Mouse (Mus musculus) heart, embryonic 14.5 days (tissue): ENCODE measurements around the gene Zfp9. TPM values are rescaled to one million over a fixed set of nuclear protein-coding genes. Genes with fewer than 3 reads are reported as not detected.
A peak's percentile ranks its signal among the peaks of the same experiment; 100 is the strongest.

Experiments
- ATAC-seq: fragments of 200-750 bp; cut with Nextera tagmentation; 2 replicates; pipeline ENCODE4 v1.8.0; 2017; ENCODE audit warnings: low read depth, moderate TSS enrichment; ENCODE audit not compliant: insufficient number of reproducible peaks, insufficient read depth, low FRiP score
- H3K27ac ChIP-seq, 2 experiments: fragments of 200-500 bp in 1 of 2; fragments of 300-500 bp in 1 of 2; sonication (generic) in 1 of 2; replicated peaks in 1 of 2; 2 replicates each; pipeline ENCODE4 v1.5.1; 2012 to 2014; ENCODE audit warnings: low read depth in 2 of 2, low read length in 2 of 2, control low read depth in 1 of 2, mild to moderate bottlenecking in 1 of 2, mixed read lengths in 1 of 2; ENCODE audit not compliant: control insufficient read depth in 1 of 2, insufficient read depth in 1 of 2
- H3K27me3 ChIP-seq: fragments of 300-500 bp; sonication (generic); 2 replicates; pipeline ENCODE4 v1.6.1; 2014; ENCODE audit warnings: mild to moderate bottlenecking, low read length, control low read depth; ENCODE audit not compliant: control insufficient read depth, insufficient read depth
- H3K36me3 ChIP-seq: fragments of 300-500 bp; sonication (generic); 2 replicates; pipeline ENCODE4 v1.6.1; 2014; ENCODE audit warnings: mild to moderate bottlenecking, control low read depth, low read length, mixed read lengths; ENCODE audit not compliant: control insufficient read depth, insufficient read depth
- H3K4me1 ChIP-seq, 2 experiments: fragments of 200-500 bp in 1 of 2; fragments of 300-500 bp in 1 of 2; sonication (generic) in 1 of 2; 2 replicates each; pipeline ENCODE4 v1.6.1; 2012 to 2014; ENCODE audit warnings: low read length in 2 of 2, control low read depth in 1 of 2, mixed read lengths in 1 of 2; ENCODE audit not compliant: control insufficient read depth in 2 of 2, insufficient read depth in 2 of 2
- H3K4me2 ChIP-seq: fragments of 300-500 bp; sonication (generic); 2 replicates; pipeline ENCODE4 v1.6.1; 2014; ENCODE audit warnings: mild to moderate bottlenecking, low read length
- H3K4me3 ChIP-seq, 2 experiments: fragments of 200-500 bp in 1 of 2; fragments of 300-500 bp in 1 of 2; sonication (generic) in 1 of 2; 2 replicates each; pipeline ENCODE4 v1.5.1; 2012 to 2014; ENCODE audit warnings: low read length in 2 of 2, mild to moderate bottlenecking in 2 of 2, control low read depth in 1 of 2, low read depth in 1 of 2, moderate library complexity in 1 of 2; ENCODE audit not compliant: control insufficient read depth in 1 of 2, insufficient read depth in 1 of 2
- H3K9ac ChIP-seq: fragments of 300-500 bp; sonication (generic); 2 replicates; pipeline ENCODE4 v1.6.1; 2014; ENCODE audit warnings: mild to moderate bottlenecking, low read length
- H3K9me3 ChIP-seq: fragments of 300-500 bp; sonication (generic); 2 replicates; pipeline ENCODE4 v1.6.1; 2016; ENCODE audit warnings: low read length, control low read depth; ENCODE audit not compliant: control insufficient read depth
- WGBS: fragments of 180-500 bp; shearing (Covaris S2); extraction: QIAGEN DNeasy Blood & Tissue Kit; methylation state at CpG from one replicate; pipeline ENCODE4 v1.1.7; 2014; 5-methylcytosine and 5-hydroxymethylcytosine counted together
- polyA plus RNA-seq: library from polyadenylated mRNA; unstranded; fragments of >200 nt; fragmentation: Nextera tagmentation; extraction: Ambion mirVana; gene quantifications from 2 replicates; pipeline ENCODE4 v1.2.1, GENCODE M21; 2014

Zfp9 gene
- 6.8 and 7.8 TPM in 2 replicates for polyA plus RNA-seq

GRCm38 (mm10) chr6:118478957-118479708, at the start of gene Zfp9:
Gene Zfp9 (minus strand): TSS chr6:118479320.
- Histone ChIP-seq H3K9me3 (no peaks in the 10 kb centered on the region), H3K27me3 (no peaks in the 10 kb centered on the region), H3K4me1 (peaks cover 2 to 7% of the 10 kb centered on the region in 2 experiments; a peak in 2 of 4 replicates), H3K4me3 (peak within 1 kb of the TSS; percentile 68 to 87), H3K4me2 (peak within 1 kb of the TSS; percentile 83), H3K27ac (peak within 1 kb of the TSS; percentile 79), H3K36me3 (peaks cover 19% of the 10 kb centered on the region), H3K9ac (peak within 1 kb of the TSS; percentile 85)
- ATAC-seq: peak; percentile 91
- under 1% methylated on average over 53 of the region's 57 CpGs for WGBS

- Histone ChIP-seq H3K9ac (no peak overlapping the region), H3K36me3 (peaks cover 88% of the 10 kb centered on the region)
- WGBS: 84% methylated on average over 7 of the region's 7 CpGs
Observed at GRCm38 (mm10) chr6:118520668-118521067, 41.5 kb upstream of the Zfp9 start.

GRCm38 (mm10) chr6:118513335-118514012, 34.4 kb upstream of the Zfp9 start:
- WGBS: 86% methylated on average over 12 of the region's 12 CpGs
- peaks cover 63% of the 10 kb centered on the region for H3K36me3 ChIP-seq

More at GRCm38 (mm10) chr6:118520668-118521067, 41.5 kb upstream of the Zfp9 start:
- Histone ChIP-seq H3K27me3 (no peaks in the 10 kb centered on the region), H3K4me3 (no peak overlapping the region), H3K27ac (no peak overlapping the region), H3K4me1 (no peaks in the 10 kb centered on the region), H3K9me3 (no peaks in the 10 kb centered on the region), H3K4me2 (no peak overlapping the region)
- no peak for ATAC-seq

GRCm38 (mm10) chr6:118499010-118499409, 19.9 kb upstream of the Zfp9 start:
- 81% methylated on average over 7 of the region's 7 CpGs for WGBS
- no peak overlapping the region for H3K27ac ChIP-seq
- peaks cover 16% of the 10 kb centered on the region for H3K36me3 ChIP-seq
- H3K9me3 ChIP-seq: no peaks in the 10 kb centered on the region
- no peaks in the 10 kb centered on the region for H3K27me3 ChIP-seq
- no peak overlapping the region for H3K9ac ChIP-seq
- ATAC-seq: no peak
- H3K4me1 ChIP-seq: no peaks in the 10 kb centered on the region
- H3K4me3 ChIP-seq: no peak overlapping the region
- H3K4me2 ChIP-seq: no peak overlapping the region

More at GRCm38 (mm10) chr6:118513335-118514012, 34.4 kb upstream of the Zfp9 start:
- no peak overlapping the region for H3K9ac ChIP-seq
- H3K4me1 ChIP-seq: no peaks in the 10 kb centered on the region
- H3K27me3 ChIP-seq: no peaks in the 10 kb centered on the region
- no peak overlapping the region for H3K27ac ChIP-seq
- H3K4me3 ChIP-seq: no peak overlapping the region
- H3K9me3 ChIP-seq: no peaks in the 10 kb centered on the region
- no peak overlapping the region for H3K4me2 ChIP-seq
- ATAC-seq: no peak

GRCm38 (mm10) chr6:118482125-118482524, 3.0 kb upstream of the Zfp9 start:
- WGBS: 82% methylated on average over 1 of the region's 1 CpGs
- Histone ChIP-seq H3K4me1 (peaks cover 2 to 7% of the 10 kb centered on the region in 2 experiments; a peak in 2 of 4 replicates), H3K4me2 (no peak overlapping the region), H3K9me3 (no peaks in the 10 kb centered on the region), H3K9ac (no peak overlapping the region), H3K4me3 (no peak overlapping the region), H3K27me3 (no peaks in the 10 kb centered on the region), H3K36me3 (peaks cover 1% of the 10 kb centered on the region; the same call in 1 of the 2 replicates), H3K27ac (no peak overlapping the region)
- ATAC-seq: no peak

- H3K4me1 ChIP-seq: peaks cover 2 to 7% of the 10 kb centered on the region in 2 experiments; a peak in 2 of 4 replicates
- peak overlapping the region; percentile 85 for H3K9ac ChIP-seq
- no peaks in the 10 kb centered on the region for H3K27me3 ChIP-seq
- 41% methylated on average over 10 of the region's 10 CpGs for WGBS
- peak overlapping the region; percentile 68 to 87 for H3K4me3 ChIP-seq
- H3K27ac ChIP-seq: peak overlapping the region in 1 of 2 experiments; percentile 79; a peak in 1 of 4 replicates
- H3K4me2 ChIP-seq: peak overlapping the region; percentile 83
- peaks cover 19% of the 10 kb centered on the region for H3K36me3 ChIP-seq
- no peaks in the 10 kb centered on the region for H3K9me3 ChIP-seq
- ATAC-seq: no peak
Observed at GRCm38 (mm10) chr6:118477875-118478785, 990 bp downstream of the Zfp9 start.
